ENCODE assay signal across 8 mouse cellular contexts in genomic region chr5:139324691-139325394, GRCm38 (mm10). TPM values are rescaled to one million over a fixed set of nuclear protein-coding genes. Genes with fewer than 3 reads are reported as not detected.
DNase-seq lines count a peak whose midpoint lies in the region; ATAC-seq and TF ChIP-seq lines count a peak whose summit lies in the region.

No protein-coding gene starts in this region.

- ATAC-seq in heart, embryonic 12.5 days (ENCODE audit: insufficient number of reproducible peaks, low FRiP score) = peak; percentile 17; the same call in 1 of the 2 replicates
- peak; percentile 53 for ATAC-seq in lung, embryonic 16.5 days (ENCODE audit: low read depth)
- peak; percentile 57 for ATAC-seq in neutrophil, adult 5-6 weeks (ENCODE audit: extremely low read depth, insufficient number of reproducible peaks, low FRiP score, poor library complexity, severe bottlenecking)

- WGBS in heart, embryonic 12.5 days = 3% methylated on average over 61 of the region's 62 CpGs
- WGBS in lung, embryonic 16.5 days = 4% methylated on average over 38 of the region's 62 CpGs

- peak; percentile 50 to 60 for DNase-seq in left cerebral cortex, adult 2 months (ENCODE audit: extremely low spot score in 1 of 2, low spot score in 2 of 2)
- DNase-seq in left cerebral cortex, postnatal 4 days = no peak
- peak; percentile 78 for DNase-seq in cerebellum, adult 8-10 months
- peak; percentile 32 for DNase-seq in layer of hippocampus, adult 9-10 months (ENCODE audit: low spot score)
- no peak for DNase-seq in urinary bladder, postnatal 10 days (ENCODE audit: low spot score)

- peak overlapping the region; percentile 89 for H3K4me3 ChIP-seq in left cerebral cortex, adult 2 months
- peak overlapping the region; percentile 74 for H3K4me3 ChIP-seq in heart, embryonic 12.5 days
- H3K4me3 ChIP-seq in lung, embryonic 16.5 days (ENCODE audit: low read length) = peak overlapping the region; percentile 71

- no peak for TF ChIP-seq CTCF in left cerebral cortex, adult 2 months (IDR thresholded peaks at IDR 0.05)

- H3K4me1 ChIP-seq in heart, embryonic 12.5 days (replicated peaks) = peaks cover 21% of the 10 kb centered on the region
- peaks cover 10% of the 10 kb centered on the region for H3K4me1 ChIP-seq in lung, embryonic 16.5 days (replicated peaks; ENCODE audit: control insufficient read depth, insufficient read depth, low read length)

- H3K9ac ChIP-seq in heart, embryonic 12.5 days = peak overlapping the region; percentile 80
- H3K9ac ChIP-seq in lung, embryonic 16.5 days (ENCODE audit: low read length) = peak overlapping the region; percentile 75

- peaks cover 78% of the 10 kb centered on the region for H3K27me3 ChIP-seq in heart, embryonic 12.5 days (replicated peaks)
- H3K27me3 ChIP-seq in lung, embryonic 16.5 days (ENCODE audit: control insufficient read depth, insufficient read depth, low read depth, low read length) = peaks cover 23% of the 10 kb centered on the region

- H3K27ac ChIP-seq in left cerebral cortex, adult 2 months = peak overlapping the region; percentile 94
- no peak overlapping the region for H3K27ac ChIP-seq in heart, embryonic 12.5 days (ENCODE audit: poor library complexity, severe bottlenecking)
- H3K27ac ChIP-seq in lung, embryonic 16.5 days (ENCODE audit: low read length) = no peak overlapping the region

- intact Hi-C loops in left cerebral cortex, adult 2 months (cut with DNase I) = loop anchor here (1.0 to 5.0 kb wide), 3 partner anchors 43 to 123 kb away; partner anchors contain the start of genes Get4 and Sun1
- intact Hi-C loops in left cerebral cortex, postnatal 4 days (cut with DNase I) = no loop called here

- H3K4me2 ChIP-seq in heart, embryonic 12.5 days = peak overlapping the region; percentile 99
- H3K4me2 ChIP-seq in lung, embryonic 16.5 days (ENCODE audit: low read depth, low read length) = peak overlapping the region; percentile 98

- H3K9me3 ChIP-seq in heart, embryonic 12.5 days (replicated peaks) = no peaks in the 10 kb centered on the region
- no peaks in the 10 kb centered on the region for H3K9me3 ChIP-seq in lung, embryonic 16.5 days (ENCODE audit: control insufficient read depth, low read length)

- H3K36me3 ChIP-seq in heart, embryonic 12.5 days = no peaks in the 10 kb centered on the region
- no peaks in the 10 kb centered on the region for H3K36me3 ChIP-seq in lung, embryonic 16.5 days (ENCODE audit: control insufficient read depth, insufficient read depth, low read length)

RNA-seq across cellular contexts. Expression of gene Adap1, which starts 0.6 kb away (rescaled TPM):
- 100 to 1,000 TPM; 242 to 256 TPM for total RNA-seq in left cerebral cortex, adult 2 months (2021)
- total RNA-seq in left cerebral cortex, postnatal 4 days (2021) = 100 to 1,000 TPM; 219 to 247 TPM
- polyA plus RNA-seq in heart, embryonic 12.5 days (2016; fragmentation: Nextera tagmentation; extraction: Ambion mirVana) = 1.1 and 2.1 TPM in 2 replicates
- 1.7 and 1.9 TPM in 2 replicates for polyA plus RNA-seq in lung, embryonic 16.5 days (2015; fragmentation: Nextera tagmentation; extraction: Ambion mirVana)
- total RNA-seq in neutrophil, adult 5-6 weeks (2017) = 20.8 and 21.1 TPM in 2 replicates

RNA-seq across cellular contexts. Expression of gene Cox19, which starts 26.4 kb away (rescaled TPM):
- 10 to 100 TPM; 67.6 to 69.4 TPM for total RNA-seq in left cerebral cortex, adult 2 months (2021)
- 10 to 100 TPM; 87.8 to 89.3 TPM for total RNA-seq in left cerebral cortex, postnatal 4 days (2021)
- polyA plus RNA-seq in heart, embryonic 12.5 days (2016; fragmentation: Nextera tagmentation; extraction: Ambion mirVana) = 66.2 and 72.6 TPM in 2 replicates
- polyA plus RNA-seq in lung, embryonic 16.5 days (2015; fragmentation: Nextera tagmentation; extraction: Ambion mirVana) = 79.8 and 94.4 TPM in 2 replicates
- total RNA-seq in neutrophil, adult 5-6 weeks (2017) = 14.4 and 17.2 TPM in 2 replicates

RNA-seq across cellular contexts. Expression of gene Cyp2w1, which starts 27.6 kb away (rescaled TPM):
- total RNA-seq in left cerebral cortex, adult 2 months (2021) = not detected
- not detected for total RNA-seq in left cerebral cortex, postnatal 4 days (2021)
- not detected in 2 replicates for polyA plus RNA-seq in heart, embryonic 12.5 days (2016; fragmentation: Nextera tagmentation; extraction: Ambion mirVana)
- 0.18 and 0.33 TPM in 2 replicates for polyA plus RNA-seq in lung, embryonic 16.5 days (2015; fragmentation: Nextera tagmentation; extraction: Ambion mirVana)
- total RNA-seq in neutrophil, adult 5-6 weeks (2017) = not detected in 2 replicates

RNA-seq across cellular contexts. Expression of gene Gpr146, which starts 52.7 kb away (rescaled TPM):
- total RNA-seq in left cerebral cortex, adult 2 months (2021) = 10 to 100 TPM; 12.5 to 13.9 TPM
- 1 to 10 TPM; 2.2 to 2.5 TPM for total RNA-seq in left cerebral cortex, postnatal 4 days (2021)
- 8.2 and 8.5 TPM in 2 replicates for polyA plus RNA-seq in heart, embryonic 12.5 days (2016; fragmentation: Nextera tagmentation; extraction: Ambion mirVana)
- polyA plus RNA-seq in lung, embryonic 16.5 days (2015; fragmentation: Nextera tagmentation; extraction: Ambion mirVana) = 6.6 and 8.6 TPM in 2 replicates
- total RNA-seq in neutrophil, adult 5-6 weeks (2017) = 44.6 and 45.5 TPM in 2 replicates

Comparison
In these comparisons a context has a peak if more than half of its experiments do, and no peak if none do; other contexts are left out.
1. DNase-seq: peak in left cerebral cortex, adult 2 months (2 of 2), cerebellum, adult 8-10 months (single experiment) and layer of hippocampus, adult 9-10 months (single experiment); none in left cerebral cortex, postnatal 4 days (single experiment) and urinary bladder, postnatal 10 days (single experiment).
2. Peak in every context shown above with its lines, with median percentiles within 50 percentile points of each other: H3K4me3 ChIP-seq and ATAC-seq.